In genomic region chr17:86350236-86350635, GRCm38 (mm10) we compare ENCODE assay signal across 8 mouse cellular contexts.
DNase-seq lines count a peak whose midpoint lies in the region; ATAC-seq and TF ChIP-seq lines count a peak whose summit lies in the region.
"Had no signal": no experiment of that assay in that cellular context is flagged by ENCODE, and none has a peak within 500 bp of the region (broad histone marks: within the 10 kb centered on the region; RNA-seq: fewer than 3 reads in every experiment).

No protein-coding gene starts in this region.

- H3K4me2 ChIP-seq in forebrain, embryonic 16.5 days (ENCODE audit: low read length), result no peak overlapping the region
- H3K4me2 ChIP-seq in midbrain, postnatal 0 days (ENCODE audit: low read depth, low read length, poor library complexity, severe bottlenecking), result no peak overlapping the region
- H3K4me2 ChIP-seq: limb, embryonic 13.5 days had no signal

- H3K9ac ChIP-seq in forebrain, embryonic 16.5 days (replicated peaks; ENCODE audit: low read depth, low read length), result no peak overlapping the region
- no peak overlapping the region for H3K9ac ChIP-seq in midbrain, postnatal 0 days (replicated peaks; ENCODE audit: low read length, poor library complexity, severe bottlenecking)
- H3K9ac ChIP-seq: limb, embryonic 13.5 days had no signal

- peak overlapping the region; percentile 77 for H3K27ac ChIP-seq in forebrain, embryonic 16.5 days (ENCODE audit: low read length)
- no peak overlapping the region for H3K27ac ChIP-seq in midbrain, postnatal 0 days (ENCODE audit: low read depth, low read length)
- H3K27ac ChIP-seq: limb, embryonic 13.5 days had no signal

- DNase-seq in urinary bladder, postnatal 25 days (ENCODE audit: low spot score), result peak; percentile 26
- DNase-seq in urinary bladder, postnatal 10 days (ENCODE audit: low spot score), result no peak
- DNase-seq in heart, postnatal 4 days, result peak; percentile 88
- DNase-seq in midbrain, postnatal 0 days (ENCODE audit: low spot score), result peak; percentile 62
- DNase-seq in spleen, adult 12 weeks (ENCODE audit: low spot score), result no peak
- DNase-seq in right cerebral cortex, adult 2 months (ENCODE audit: low spot score in 2 of 2), result no peak

- peaks cover 45% of the 10 kb centered on the region for H3K4me1 ChIP-seq in forebrain, embryonic 16.5 days (replicated peaks; ENCODE audit: control insufficient read depth, insufficient read depth, low read length)
- H3K4me1 ChIP-seq in midbrain, postnatal 0 days (ENCODE audit: insufficient read depth, low read length), result 0 out of 2 replicates have a peak, but pooled peaks cover 3% of the 10 kb centered on the region

- no peaks in the 10 kb centered on the region for H3K9me3 ChIP-seq in forebrain, embryonic 16.5 days (ENCODE audit: control insufficient read depth, low read length)
- H3K9me3 ChIP-seq in midbrain, postnatal 0 days (ENCODE audit: low read length), result no peaks in the 10 kb centered on the region
- H3K9me3 ChIP-seq: limb, embryonic 13.5 days had no signal

- H3K36me3 ChIP-seq in forebrain, embryonic 16.5 days (ENCODE audit: control insufficient read depth, insufficient read depth), result no peaks in the 10 kb centered on the region
- no peaks in the 10 kb centered on the region for H3K36me3 ChIP-seq in midbrain, postnatal 0 days (ENCODE audit: insufficient read depth, low read length)
- H3K36me3 ChIP-seq: limb, embryonic 13.5 days had no signal

- 60% methylated on average over 3 of the region's 3 CpGs for WGBS in forebrain, embryonic 16.5 days
- WGBS in midbrain, postnatal 0 days, result 55% methylated on average over 3 of the region's 3 CpGs

- no peak for TF ChIP-seq CTCF in midbrain, postnatal 0 days (IDR thresholded peaks at IDR 0.05)

- H3K27me3 ChIP-seq in forebrain, embryonic 16.5 days (replicated peaks; ENCODE audit: control insufficient read depth, insufficient read depth, low read length), result no peaks in the 10 kb centered on the region
- no peaks in the 10 kb centered on the region for H3K27me3 ChIP-seq in midbrain, postnatal 0 days (ENCODE audit: insufficient read depth, low read length)
- H3K27me3 ChIP-seq: limb, embryonic 13.5 days had no signal

- no peak overlapping the region for H3K4me3 ChIP-seq in forebrain, embryonic 16.5 days (replicated peaks; ENCODE audit: low read length)
- H3K4me3 ChIP-seq in midbrain, postnatal 0 days (ENCODE audit: low read depth, low read length), result no peak overlapping the region
- H3K4me3 ChIP-seq: limb, embryonic 13.5 days had no signal

- 0 out of 2 replicates have a peak, but pooled peaks have one; percentile 5 for ATAC-seq in forebrain, embryonic 16.5 days
- ATAC-seq in midbrain, postnatal 0 days (ENCODE audit: low FRiP score), result no peak

Comparison
In these comparisons a context has a peak if more than half of its experiments do, and no peak if none do; other contexts are left out.
1. DNase-seq: peak in urinary bladder, postnatal 25 days (single experiment), heart, postnatal 4 days (single experiment) and midbrain, postnatal 0 days (single experiment); none in urinary bladder, postnatal 10 days (single experiment), spleen, adult 12 weeks (single experiment) and right cerebral cortex, adult 2 months (0 of 2).